Mouse (Mus musculus): ENCODE data around the gene Gla.
"Not testable (repeated sequence)": the region's sequence is repeated elsewhere in the genome, so short reads cannot be mapped to it uniquely, and the experiment has no call there.

GRCm38 (mm10) chrX:134539795-134540194 lies 61.1 kb downstream of the Gla start:
- TF ChIP-seq FLI1 (IDR thresholded peaks at IDR 0.05; ENCODE audit: low read length); GATA1 (IDR thresholded peaks at IDR 0.05; ENCODE audit: borderline replicate concordance, low read length): not testable (repeated sequence)
